Mouse (Mus musculus): ENCODE results near the gene Rgs2. TPM values are rescaled to one million over a fixed set of nuclear protein-coding genes. Genes with fewer than 3 reads are reported as not detected.

The Rgs2 gene
- polyA plus RNA-seq, 1 experiment from 2014 or later = 119 TPM

GRCm38 (mm10) chr1:144003416-144003815 lies 545 bp downstream of the Rgs2 start:
- ATAC-seq (ENCODE audit: low FRiP score, low TSS enrichment) = no peak
- DNase-seq (ENCODE audit: low spot score) = no peak

DNA sequence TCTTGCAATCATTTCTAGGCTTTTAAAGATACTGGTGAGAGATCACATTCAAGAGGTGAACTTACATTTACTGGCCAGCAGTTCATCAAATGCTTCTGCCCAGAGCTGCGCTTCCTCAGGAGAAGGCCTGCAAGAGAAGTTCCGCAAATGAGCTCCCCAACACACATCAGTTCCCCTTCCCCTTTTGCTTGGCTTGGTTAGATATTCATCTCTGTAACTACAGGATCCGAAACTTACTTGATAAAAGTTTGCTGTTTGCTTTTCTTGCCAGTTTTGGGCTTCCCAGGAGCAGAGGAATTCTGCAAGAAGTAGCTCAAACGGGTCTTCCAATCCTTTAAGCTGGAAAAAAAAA lies 1.3 kb downstream of the Rgs2 start:
- H3K9ac ChIP-seq (ENCODE audit: low read length) = peak overlapping the region; percentile 69

More at GRCm38 (mm10) chr1:144003416-144003815, 545 bp downstream of the Rgs2 start:
- WGBS = 2% methylated on average over 10 of the region's 10 CpGs
- H3K4me3 ChIP-seq (ENCODE audit: low read depth, low read length) = peak overlapping the region; percentile 60
- H3K9ac ChIP-seq (ENCODE audit: low read length) = peak overlapping the region; percentile 69
- no peaks in the 10 kb centered on the region; the same call in 1 of the 2 replicates for H3K4me1 ChIP-seq (replicated peaks; ENCODE audit: control insufficient read depth, insufficient read depth)
- H3K27me3 ChIP-seq (ENCODE audit: control insufficient read depth, insufficient read depth, low read length) = no peaks in the 10 kb centered on the region
- peak overlapping the region; percentile 73 for H3K4me2 ChIP-seq (replicated peaks; ENCODE audit: low read depth)
- peaks cover 3% of the 10 kb centered on the region; the same call in 1 of the 2 replicates for H3K36me3 ChIP-seq (ENCODE audit: control insufficient read depth, insufficient read depth, low read length)
- TF ChIP-seq CTCF (IDR thresholded peaks at IDR 0.05; ENCODE audit: low read depth) = no peak
- TF ChIP-seq EP300 (optimal IDR thresholded peaks at IDR 0.05) = no peak
- no peaks in the 10 kb centered on the region for H3K9me3 ChIP-seq (ENCODE audit: control insufficient read depth, low read length)
- H3K27ac ChIP-seq (replicated peaks) = peak overlapping the region; percentile 46

GRCm38 (mm10) chr1:144002036-144002714 lies 1.8 kb downstream of the Rgs2 start:
- peak overlapping the region; percentile 69 for H3K9ac ChIP-seq (ENCODE audit: low read length)
- DNase-seq (ENCODE audit: low spot score) = no peak
- 82% methylated on average over 6 of the region's 6 CpGs for WGBS
- peaks cover 3% of the 10 kb centered on the region; the same call in 1 of the 2 replicates for H3K36me3 ChIP-seq (ENCODE audit: control insufficient read depth, insufficient read depth, low read length)
- H3K4me2 ChIP-seq (replicated peaks; ENCODE audit: low read depth) = peak overlapping the region; percentile 73
- no peak overlapping the region; the same call in 1 of the 2 replicates for H3K27ac ChIP-seq (replicated peaks)
- no peak for ATAC-seq (ENCODE audit: low FRiP score, low TSS enrichment)
- H3K4me3 ChIP-seq (ENCODE audit: low read depth, low read length) = peak overlapping the region; percentile 60
- no peak for TF ChIP-seq CTCF (IDR thresholded peaks at IDR 0.05; ENCODE audit: low read depth)
- TF ChIP-seq EP300 (optimal IDR thresholded peaks at IDR 0.05) = no peak
- no peaks in the 10 kb centered on the region for H3K27me3 ChIP-seq (ENCODE audit: control insufficient read depth, insufficient read depth, low read length)
- no peaks in the 10 kb centered on the region for H3K9me3 ChIP-seq (ENCODE audit: control insufficient read depth, low read length)
- H3K4me1 ChIP-seq (replicated peaks; ENCODE audit: control insufficient read depth, insufficient read depth) = no peaks in the 10 kb centered on the region; the same call in 1 of the 2 replicates

More for the DNA sequence above, 1.3 kb downstream of the Rgs2 start:
- Histone ChIP-seq H3K36me3 (ENCODE audit: control insufficient read depth, insufficient read depth, low read length) (peaks cover 3% of the 10 kb centered on the region; the same call in 1 of the 2 replicates), H3K4me3 (ENCODE audit: low read depth, low read length) (peak overlapping the region; percentile 60), H3K9me3 (ENCODE audit: control insufficient read depth, low read length) (no peaks in the 10 kb centered on the region), H3K4me2 (replicated peaks; ENCODE audit: low read depth) (peak overlapping the region; percentile 73), H3K27me3 (ENCODE audit: control insufficient read depth, insufficient read depth, low read length) (no peaks in the 10 kb centered on the region), H3K4me1 (replicated peaks; ENCODE audit: control insufficient read depth, insufficient read depth) (no peaks in the 10 kb centered on the region; the same call in 1 of the 2 replicates), H3K27ac (replicated peaks) (peak overlapping the region; percentile 46; the same call in 1 of the 2 replicates)
- TF ChIP-seq EP300 (optimal IDR thresholded peaks at IDR 0.05) (no peak), CTCF (IDR thresholded peaks at IDR 0.05; ENCODE audit: low read depth) (no peak)
- ATAC-seq (ENCODE audit: low FRiP score, low TSS enrichment) (no peak), DNase-seq (ENCODE audit: low spot score) (no peak)
- 50% methylated on average over 4 of the region's 4 CpGs for WGBS

GRCm38 (mm10) chr1:144000246-144000645 lies 3.7 kb downstream of the Rgs2 start:
- peaks cover 3% of the 10 kb centered on the region; the same call in 1 of the 2 replicates for H3K36me3 ChIP-seq (ENCODE audit: control insufficient read depth, insufficient read depth, low read length)
- 92% methylated on average over 4 of the region's 4 CpGs for WGBS
- no peaks in the 10 kb centered on the region for H3K9me3 ChIP-seq (ENCODE audit: control insufficient read depth, low read length)
- ATAC-seq (ENCODE audit: low FRiP score, low TSS enrichment) (no peak), DNase-seq (ENCODE audit: low spot score) (no peak)
- H3K27me3 ChIP-seq (ENCODE audit: control insufficient read depth, insufficient read depth, low read length) = no peaks in the 10 kb centered on the region
- TF ChIP-seq CTCF (IDR thresholded peaks at IDR 0.05; ENCODE audit: low read depth) (no peak), EP300 (optimal IDR thresholded peaks at IDR 0.05) (no peak)
- no peak overlapping the region for H3K4me2 ChIP-seq (replicated peaks; ENCODE audit: low read depth)
- H3K4me1 ChIP-seq (replicated peaks; ENCODE audit: control insufficient read depth, insufficient read depth) = no peaks in the 10 kb centered on the region
- no peak overlapping the region for H3K4me3 ChIP-seq (ENCODE audit: low read depth, low read length)
- H3K27ac ChIP-seq (replicated peaks) = no peak overlapping the region
- H3K9ac ChIP-seq (ENCODE audit: low read length) = no peak overlapping the region

DNA sequence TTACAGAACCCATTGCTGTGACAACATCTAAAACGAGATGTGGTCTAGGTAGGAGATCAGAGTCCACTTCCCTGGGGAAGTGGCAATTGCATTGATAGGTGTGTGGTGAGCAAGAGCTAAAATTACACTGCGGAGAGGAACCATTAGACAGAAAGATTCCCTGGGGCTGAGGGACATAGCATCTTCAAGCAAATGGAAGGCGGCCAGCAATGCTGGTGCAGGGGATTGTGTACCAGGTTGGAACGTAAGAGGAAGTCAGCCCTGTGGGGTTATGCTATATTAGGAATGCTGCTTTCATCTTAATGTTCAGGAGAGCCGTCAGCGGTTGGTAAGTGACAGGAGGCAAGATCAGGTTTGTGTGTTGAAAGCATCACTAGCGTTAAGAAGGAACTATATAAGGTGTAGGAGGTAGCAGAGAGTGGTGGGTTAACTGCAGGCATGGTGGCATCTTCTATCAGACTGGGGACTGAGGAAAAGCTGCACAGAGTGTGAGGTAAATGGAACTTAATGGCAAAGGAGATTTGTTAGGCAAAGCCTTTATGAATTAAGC lies 4.5 kb downstream of the Rgs2 start:
- no peak for ATAC-seq (ENCODE audit: low FRiP score, low TSS enrichment)
- WGBS = 68% methylated on average over 7 of the region's 7 CpGs
- no peaks in the 10 kb centered on the region for H3K27me3 ChIP-seq (ENCODE audit: control insufficient read depth, insufficient read depth, low read length)
- H3K9me3 ChIP-seq (ENCODE audit: control insufficient read depth, low read length) = no peaks in the 10 kb centered on the region
- DNase-seq (ENCODE audit: low spot score) = no peak
- no peak overlapping the region for H3K27ac ChIP-seq (replicated peaks)
- TF ChIP-seq EP300 (optimal IDR thresholded peaks at IDR 0.05) (no peak), CTCF (IDR thresholded peaks at IDR 0.05; ENCODE audit: low read depth) (no peak)
- H3K4me2 ChIP-seq (replicated peaks; ENCODE audit: low read depth) = no peak overlapping the region
- no peak overlapping the region for H3K9ac ChIP-seq (ENCODE audit: low read length)
- H3K4me3 ChIP-seq (ENCODE audit: low read depth, low read length) = no peak overlapping the region
- peaks cover 3% of the 10 kb centered on the region; the same call in 1 of the 2 replicates for H3K36me3 ChIP-seq (ENCODE audit: control insufficient read depth, insufficient read depth, low read length)
- H3K4me1 ChIP-seq (replicated peaks; ENCODE audit: control insufficient read depth, insufficient read depth) = no peaks in the 10 kb centered on the region

- H3K27ac ChIP-seq (replicated peaks) = no peak overlapping the region
- WGBS = 70% methylated on average over 1 of the region's 1 CpGs
- no peaks in the 10 kb centered on the region for H3K4me1 ChIP-seq (replicated peaks; ENCODE audit: control insufficient read depth, insufficient read depth)
- no peak overlapping the region for H3K4me2 ChIP-seq (replicated peaks; ENCODE audit: low read depth)
- no peak for DNase-seq (ENCODE audit: low spot score)
- no peak for ATAC-seq (ENCODE audit: low FRiP score, low TSS enrichment)
- H3K36me3 ChIP-seq (ENCODE audit: control insufficient read depth, insufficient read depth, low read length) = no peaks in the 10 kb centered on the region
- no peak overlapping the region for H3K9ac ChIP-seq (ENCODE audit: low read length)
- no peaks in the 10 kb centered on the region for H3K27me3 ChIP-seq (ENCODE audit: control insufficient read depth, insufficient read depth, low read length)
- TF ChIP-seq CTCF (IDR thresholded peaks at IDR 0.05; ENCODE audit: low read depth) (no peak), EP300 (optimal IDR thresholded peaks at IDR 0.05) (no peak)
- no peaks in the 10 kb centered on the region for H3K9me3 ChIP-seq (ENCODE audit: control insufficient read depth, low read length)
- H3K4me3 ChIP-seq (ENCODE audit: low read depth, low read length) = no peak overlapping the region
Measured at GRCm38 (mm10) chr1:143993026-143993425, 10.9 kb downstream of the Rgs2 start.

All from stomach, postnatal 0 days (tissue).